Mouse (Mus musculus) lung, adult 2 months (tissue): ENCODE results near the gene Tac4.

ENCODE experiments used
- CTCF ChIP-seq: fragments of 200-500 bp; IDR thresholded peaks from 2 replicates; pipeline ENCODE4 v1.5.1; 2011; ENCODE audit warnings: mild to moderate bottlenecking, low read length, control low read depth; ENCODE audit not compliant: insufficient read depth
- POLR2A ChIP-seq: fragments of 200-500 bp; IDR thresholded peaks from 2 replicates; pipeline ENCODE4 v1.6.1; 2011; ENCODE audit warnings: low read depth, mild to moderate bottlenecking, control low read depth, low read length, borderline replicate concordance; ENCODE audit errors: extremely low read depth

- TF ChIP-seq CTCF (no peak), POLR2A (no peak)
Observed at GRCm38 (mm10) chr11:95273661-95274060, 12.3 kb downstream of the Tac4 start.
